Mouse (Mus musculus): ENCODE results near the gene Mrvi1.

The Mrvi1 gene

GRCm38 (mm10) chr7:110834522-110834921 is 147.7 kb downstream of the Mrvi1 start:
- no peak for DNase-seq (ENCODE audit: low spot score in 2 of 2)

- DNase-seq (ENCODE audit: low spot score in 2 of 2) = no peak
These were observed 148.2 kb downstream of the Mrvi1 start for GRCm38 (mm10) chr7:110834018-110834417.

- no peak for DNase-seq (ENCODE audit: low spot score in 2 of 2)
These were observed 149.2 kb downstream of the Mrvi1 start for GRCm38 (mm10) chr7:110833024-110833423.

GRCm38 (mm10) chr7:110823995-110824953 is 158.0 kb downstream of the Mrvi1 start:
- no peak for DNase-seq (ENCODE audit: low spot score in 2 of 2)

- DNase-seq (ENCODE audit: low spot score in 2 of 2) = no peak
These were observed 158.7 kb downstream of the Mrvi1 start for GRCm38 (mm10) chr7:110823593-110823992.

- no peak for DNase-seq (ENCODE audit: low spot score in 2 of 2)
These were observed 159.2 kb downstream of the Mrvi1 start for GRCm38 (mm10) chr7:110823076-110823475.

- no peak for DNase-seq (ENCODE audit: low spot score in 2 of 2)
These were observed 160.2 kb downstream of the Mrvi1 start for GRCm38 (mm10) chr7:110822055-110822454.

GRCm38 (mm10) chr7:110821653-110822052 is 160.6 kb downstream of the Mrvi1 start:
- no peak for DNase-seq (ENCODE audit: low spot score in 2 of 2)

- DNase-seq (ENCODE audit: low spot score in 2 of 2) = no peak
These were observed 161.2 kb downstream of the Mrvi1 start for GRCm38 (mm10) chr7:110821068-110821467.

- no peak for DNase-seq (ENCODE audit: low spot score in 2 of 2)
These were observed 163.4 kb downstream of the Mrvi1 start for GRCm38 (mm10) chr7:110818787-110819350.

All from spleen, postnatal 10 days (tissue).